Mouse (Mus musculus) heart, postnatal 4 days (tissue): Measurements from ENCODE around the gene Ppm1l. TPM values are rescaled to one million over a fixed set of nuclear protein-coding genes. Genes with fewer than 3 reads are reported as not detected.
"Not testable (repeated sequence)": the region's sequence is repeated elsewhere in the genome, so short reads cannot be mapped to it uniquely, and the experiment has no call there.

Source experiments
- DNase-seq: peaks from one replicate; pipeline ENCODE4 v3.0.0; 2021
- total RNA-seq, 2 experiments: library from RNA; stranded (reverse); gene quantifications; 2 replicates each; pipeline ENCODE4 v1.2.3; 2021

Ppm1l gene
- total RNA-seq, 2 experiments from 2014 or later = 23.0 to 26.1 TPM

GRCm38 (mm10) chr3:69545017-69545416 lies 228.4 kb downstream of the Ppm1l start:
- no peak for DNase-seq

DNA sequence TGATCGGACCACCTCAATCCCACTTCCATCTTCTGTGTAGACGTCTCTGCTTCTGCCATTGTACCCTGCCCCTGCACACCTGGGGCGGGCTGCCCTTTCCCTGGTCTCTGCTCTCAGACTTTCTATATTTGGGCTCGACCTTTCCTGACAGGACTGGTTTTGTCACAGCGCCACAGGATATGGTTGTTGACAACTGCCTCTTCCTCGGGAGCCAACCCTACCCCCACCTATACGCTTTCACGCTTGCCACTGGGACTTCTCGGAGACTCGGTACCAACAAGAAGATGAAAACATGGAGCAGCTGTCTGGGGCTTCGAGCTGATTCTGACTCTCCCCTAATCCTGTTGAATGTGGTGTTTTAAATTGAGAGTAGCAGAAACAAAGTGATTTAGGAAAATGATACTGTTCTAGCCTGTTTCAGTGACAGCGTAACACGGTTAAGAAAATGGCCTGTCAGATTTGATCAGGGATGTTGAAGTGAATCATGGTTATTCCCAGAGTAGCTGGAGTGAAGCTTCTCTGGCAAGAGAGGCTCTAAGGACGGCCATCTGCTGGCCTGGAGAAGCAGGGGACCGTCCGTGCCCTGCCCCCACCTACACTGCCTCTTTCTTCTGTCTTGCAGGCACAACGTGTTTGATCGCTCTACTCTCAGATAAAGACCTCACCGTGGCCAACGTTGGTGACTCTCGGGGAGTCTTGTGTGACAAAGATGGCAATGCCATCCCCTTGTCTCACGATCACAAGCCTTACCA lies 232.2 kb downstream of the Ppm1l start:
- peak; percentile 24 for DNase-seq

DNA sequence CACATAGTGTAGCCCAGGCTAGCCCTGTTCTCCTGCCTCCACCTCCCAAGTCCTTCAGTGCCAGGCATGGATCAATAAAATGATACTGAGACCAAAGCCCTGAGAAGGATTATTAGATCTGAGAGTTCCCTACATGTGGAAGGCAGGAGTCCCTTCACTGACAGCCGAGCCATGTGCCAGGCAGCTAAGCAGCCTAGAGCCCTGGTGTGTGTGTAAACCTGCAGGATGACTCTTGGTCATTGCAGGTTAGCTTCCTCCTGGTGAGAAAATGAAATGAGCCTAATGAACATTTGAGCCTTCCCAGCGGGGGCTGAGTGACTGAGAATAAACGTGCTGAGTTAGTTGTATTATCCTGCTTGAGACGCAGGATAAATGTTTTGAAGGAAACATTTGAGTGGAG lies 232.9 kb downstream of the Ppm1l start:
- no peak for DNase-seq

DNA sequence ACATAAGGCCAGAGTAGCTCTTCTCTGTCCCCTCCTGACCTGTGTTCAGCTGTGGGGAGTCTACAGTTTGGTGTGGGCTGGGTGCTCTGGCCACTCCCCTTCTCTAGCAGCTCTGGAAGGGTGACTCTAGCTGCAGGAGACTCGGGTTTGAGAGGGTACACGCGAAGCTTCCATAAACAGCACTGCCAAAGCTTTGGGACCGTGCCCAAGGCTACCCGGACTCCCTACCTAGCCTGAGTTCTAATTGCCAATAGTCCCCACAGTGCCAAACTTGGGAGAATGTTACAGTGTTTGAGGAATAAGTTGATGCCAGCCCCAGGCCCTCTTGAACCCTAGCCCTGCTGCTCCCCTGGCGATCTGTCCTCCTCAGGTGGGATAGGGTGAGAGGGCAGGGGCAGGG lies 238.8 kb downstream of the Ppm1l start:
- no peak for DNase-seq

DNA sequence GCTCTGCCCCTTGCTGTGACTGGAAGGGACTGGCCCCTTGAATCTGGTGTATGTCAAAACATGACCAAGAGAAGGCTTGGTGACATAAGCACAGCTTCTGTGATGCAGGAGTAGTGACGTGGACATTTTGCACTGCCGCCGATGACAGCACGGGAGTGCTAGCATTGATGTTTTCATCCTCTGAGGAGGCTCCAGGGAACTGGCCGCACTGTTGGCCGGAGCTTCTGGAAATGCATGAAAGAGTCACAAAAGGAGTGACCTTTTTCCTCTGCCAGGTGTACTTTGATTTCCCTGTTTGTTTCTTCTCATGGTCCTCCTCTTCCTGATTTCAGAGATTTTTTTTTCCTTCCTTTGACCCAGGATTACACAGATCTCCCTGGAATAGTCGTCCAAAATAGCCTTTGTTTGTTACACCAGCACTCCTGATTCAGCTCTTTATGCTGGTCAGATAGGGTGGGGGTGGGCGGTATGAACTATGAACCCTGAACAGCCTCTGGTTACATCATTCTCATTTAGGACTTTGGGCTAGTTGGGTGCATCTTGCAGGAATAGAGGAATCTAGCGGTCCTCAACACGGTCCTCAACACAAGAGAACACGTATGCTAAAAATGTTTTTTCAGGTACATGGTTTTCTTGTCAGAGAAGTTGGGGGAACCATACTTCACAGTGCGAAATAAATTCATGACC lies 239.6 kb downstream of the Ppm1l start:
- no peak for DNase-seq

GRCm38 (mm10) chr3:69559316-69559974 lies 242.8 kb downstream of the Ppm1l start:
- DNase-seq = no peak

GRCm38 (mm10) chr3:69559975-69560330 lies 243.3 kb downstream of the Ppm1l start:
- no peak for DNase-seq

- no peak for DNase-seq
These were observed 245.0 kb downstream of the Ppm1l start for GRCm38 (mm10) chr3:69561686-69562085.

DNA sequence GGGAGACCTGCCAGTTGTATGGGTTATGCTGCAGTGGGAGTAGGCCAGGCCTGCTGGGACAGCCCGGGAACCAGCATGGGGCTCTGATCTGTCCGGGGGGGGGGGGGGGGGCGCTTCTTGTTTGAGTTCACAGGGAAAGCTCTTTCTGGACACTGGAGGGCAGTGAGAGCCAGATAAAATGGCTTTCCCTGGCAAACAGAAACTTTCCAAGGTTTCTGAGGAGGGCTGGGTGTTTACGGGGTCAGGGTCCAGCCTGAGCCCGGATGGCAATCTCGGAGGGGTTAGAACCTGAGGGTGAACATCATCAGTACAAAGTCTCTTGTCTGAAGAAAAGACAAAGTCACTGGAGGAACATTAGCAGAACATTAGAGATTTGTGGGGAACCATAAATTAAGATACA lies 246.7 kb downstream of the Ppm1l start:
- DNase-seq = no peak

GRCm38 (mm10) chr3:69565586-69565985 lies 248.9 kb downstream of the Ppm1l start:
- DNase-seq = not testable (repeated sequence)

DNA sequence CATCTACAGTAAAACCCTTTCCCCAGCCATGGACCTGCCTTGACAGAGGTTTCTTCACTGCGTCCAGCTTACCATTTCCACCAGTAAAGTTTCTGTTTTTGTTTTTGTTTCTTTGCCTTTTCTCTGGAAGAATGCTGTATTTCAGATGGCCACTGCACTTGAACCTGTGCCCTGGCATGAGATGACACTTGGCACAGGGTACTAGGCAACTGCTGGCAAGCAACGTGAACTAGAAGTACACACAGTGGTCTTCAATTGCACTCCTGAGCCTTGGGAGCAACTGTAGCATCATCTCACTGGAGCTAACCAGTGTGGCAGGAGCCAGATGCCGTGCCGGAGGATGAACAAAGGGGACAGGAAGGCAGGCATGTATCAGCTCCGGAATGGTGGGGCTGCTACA lies 255.9 kb downstream of the Ppm1l start:
- no peak for DNase-seq

- no peak for DNase-seq
These were observed 258.9 kb downstream of the Ppm1l start for GRCm38 (mm10) chr3:69575577-69575976.

GRCm38 (mm10) chr3:69576715-69577114 lies 260.1 kb downstream of the Ppm1l start:
- no peak for DNase-seq

DNA sequence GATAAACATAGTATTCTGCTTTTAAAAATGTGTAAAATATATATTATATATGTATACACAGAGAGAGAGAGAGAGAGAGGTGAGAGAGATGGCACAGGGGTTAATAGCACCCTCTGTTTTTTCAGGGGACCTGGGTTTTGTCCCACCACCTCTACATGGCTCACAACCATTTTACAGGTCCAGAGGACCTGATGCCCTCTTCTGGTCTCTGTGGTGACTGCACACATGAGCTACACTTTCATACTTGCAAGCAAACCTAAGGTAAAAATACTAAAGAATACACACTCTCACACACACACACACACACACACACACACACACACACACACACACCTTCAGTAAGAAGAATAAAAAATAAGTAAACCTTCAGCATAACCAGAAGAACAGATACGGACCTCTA lies 262.1 kb downstream of the Ppm1l start:
- no peak for DNase-seq

DNA sequence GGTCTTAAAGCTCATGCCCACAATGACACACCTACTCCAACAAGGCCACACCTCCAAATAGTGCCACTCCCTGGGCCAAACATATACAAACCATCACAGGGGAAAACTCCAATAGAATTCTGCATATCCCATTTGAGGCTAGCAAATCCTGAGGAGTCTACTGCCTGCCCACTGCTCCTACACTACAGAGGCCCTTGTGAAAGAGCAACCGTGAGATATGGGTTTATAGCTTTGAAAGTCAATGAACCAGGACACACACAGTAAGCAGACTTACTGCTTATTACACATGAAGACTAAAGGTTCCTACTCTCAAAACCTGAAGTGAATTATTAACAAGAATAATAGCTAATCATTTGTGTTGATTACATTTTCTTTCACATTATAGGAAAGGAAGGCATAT lies 267.1 kb downstream of the Ppm1l start:
- DNase-seq = no peak

DNA sequence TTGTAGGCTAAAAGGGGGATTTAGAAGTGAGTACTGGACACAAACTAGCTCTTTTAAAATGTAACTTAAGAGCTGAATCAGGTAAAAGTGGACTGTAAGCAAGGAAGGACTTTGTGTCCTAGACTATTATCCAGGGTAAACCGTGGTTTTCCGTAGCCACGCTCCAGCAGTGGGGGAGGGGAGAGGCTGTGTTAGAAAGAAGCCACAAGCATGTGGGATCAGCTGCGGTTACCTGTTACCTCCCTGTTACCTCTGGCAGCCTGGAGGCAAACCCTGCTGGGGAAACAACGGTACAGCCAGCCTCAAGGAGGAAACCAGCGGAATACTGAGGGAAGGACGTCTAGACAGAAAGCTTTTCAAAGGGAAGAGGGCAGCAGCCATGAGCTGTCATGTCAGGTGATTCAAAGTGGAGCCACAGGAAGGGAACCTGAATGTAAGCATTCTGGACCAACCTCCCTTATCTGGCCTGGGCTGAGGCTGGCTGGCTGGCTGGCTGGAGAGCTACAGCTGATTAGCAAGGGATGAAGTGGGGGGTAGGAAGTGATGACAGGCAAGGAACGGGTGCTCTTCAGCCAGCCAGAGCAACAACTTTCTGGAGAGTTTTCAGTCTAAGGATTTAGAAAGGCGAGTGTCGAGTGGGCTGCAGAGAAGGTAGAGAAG lies 271.6 kb downstream of the Ppm1l start:
- peak; percentile 33 for DNase-seq

DNA sequence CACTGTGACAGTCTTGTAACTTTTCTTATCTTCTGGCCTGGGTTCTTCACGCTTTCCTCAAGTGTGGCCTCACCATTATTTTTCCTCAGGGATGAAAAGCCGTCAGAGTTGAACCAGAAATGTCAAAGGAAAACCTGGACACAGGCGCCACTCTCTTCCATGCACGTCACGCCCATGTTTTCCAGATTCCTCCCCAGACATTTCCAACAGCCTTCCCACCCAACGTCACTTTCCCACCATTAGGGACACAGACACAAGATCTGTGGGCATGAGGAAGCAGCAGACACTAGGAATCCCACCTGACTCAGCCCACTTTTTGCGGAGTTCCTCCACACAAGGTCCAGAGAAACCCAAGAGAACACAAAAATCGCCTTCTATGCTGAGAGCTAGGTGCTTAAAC lies 276.8 kb downstream of the Ppm1l start:
- no peak for DNase-seq

DNA sequence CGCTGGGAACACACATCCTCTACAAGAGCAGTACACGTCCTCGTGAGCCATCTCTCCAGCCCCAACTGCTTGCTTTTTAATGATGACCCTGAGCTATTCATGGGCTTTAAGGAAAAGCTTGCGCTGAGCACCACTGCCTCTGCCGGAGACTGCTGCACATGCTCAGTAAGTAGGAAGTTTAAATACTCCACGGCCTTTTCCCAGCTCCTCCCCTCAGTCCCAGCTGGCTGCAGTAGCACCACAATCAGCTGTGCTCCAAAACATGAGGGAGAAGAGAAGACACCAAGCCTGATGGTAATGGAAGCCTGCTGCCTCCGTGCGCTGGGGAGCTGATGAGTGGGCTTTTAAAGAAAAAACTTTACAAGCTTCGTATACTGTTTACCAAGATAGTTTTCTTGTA lies 277.4 kb downstream of the Ppm1l start:
- no peak for DNase-seq

DNA sequence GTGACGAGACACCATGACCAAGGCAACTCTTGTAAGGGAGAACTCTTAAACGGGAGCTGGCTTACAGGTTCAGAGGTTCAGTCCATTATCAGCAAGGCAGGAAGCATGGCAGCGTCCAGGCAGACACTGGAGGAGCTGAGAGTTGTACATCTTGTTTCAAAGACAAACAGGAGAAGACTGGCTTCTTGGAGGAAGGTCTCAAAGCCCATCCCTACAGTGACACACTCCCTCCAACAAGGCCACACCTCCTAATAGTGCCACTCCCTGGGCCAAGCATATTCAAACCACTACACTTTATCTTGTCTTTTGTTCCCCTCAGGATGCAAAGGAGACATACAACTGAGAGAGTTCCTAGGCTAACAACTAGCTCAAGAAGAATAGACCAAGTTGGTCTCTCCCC lies 279.5 kb downstream of the Ppm1l start:
- no peak for DNase-seq

- DNase-seq = no peak
These were observed 280.6 kb downstream of the Ppm1l start for GRCm38 (mm10) chr3:69597211-69597610.

DNA sequence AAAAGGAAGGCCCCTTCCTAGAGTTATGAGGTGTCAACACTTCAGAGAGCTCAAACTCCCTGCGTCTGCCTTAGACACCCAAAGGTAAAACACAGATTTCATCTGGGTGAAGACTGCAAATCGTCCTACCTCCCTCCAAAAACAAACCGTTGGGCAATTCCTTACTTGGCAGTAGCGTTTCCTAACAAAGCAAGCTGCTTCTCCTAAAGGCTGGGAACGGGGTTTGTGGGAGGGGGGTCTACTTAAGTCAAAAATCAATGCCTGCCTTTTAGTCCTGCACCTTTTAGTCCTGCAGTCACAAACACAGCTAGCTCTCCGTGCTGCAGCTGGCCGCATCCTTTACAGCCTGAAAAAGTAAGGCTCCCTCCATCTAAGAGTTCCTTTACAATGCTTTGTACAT lies 281.2 kb downstream of the Ppm1l start:
- DNase-seq = no peak

GRCm38 (mm10) chr3:69598261-69599165 lies 281.9 kb downstream of the Ppm1l start, which contains the start of gene B3galnt1:
TSS of gene B3galnt1 (minus strand) at chr3:69598960.
- DNase-seq = peak; percentile 58
